13 mouse cellular contexts compared by ENCODE assay signal in the genomic region with DNA sequence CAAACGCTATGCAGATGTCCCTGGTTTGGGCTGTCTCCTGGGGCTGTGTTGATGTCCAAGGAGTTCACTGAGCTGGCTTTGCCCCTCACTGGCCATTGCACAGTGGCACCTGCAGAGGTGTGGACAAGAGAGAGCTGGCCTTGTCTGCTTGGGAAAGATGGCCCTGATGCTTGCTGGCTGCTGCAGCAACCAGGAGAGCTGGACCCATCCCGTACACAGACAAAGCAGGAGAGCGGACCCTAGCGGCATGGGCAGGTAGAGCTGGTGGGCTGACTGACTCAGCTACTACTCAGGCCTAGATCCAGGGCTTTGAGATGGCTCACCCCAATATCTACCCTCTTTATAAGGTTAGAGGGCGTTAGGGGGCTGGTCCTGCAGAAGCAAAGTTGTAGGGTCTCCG.
A peak's percentile ranks its signal among the peaks of the same experiment; 100 is the strongest.
DNase-seq lines count a peak whose midpoint lies in the region; ATAC-seq and TF ChIP-seq lines count a peak whose summit lies in the region.
"Had no signal": no experiment of that assay in that cellular context is flagged by ENCODE, and none has a peak within 500 bp of the region (broad histone marks: within the 10 kb centered on the region; RNA-seq: fewer than 3 reads in every experiment).

No protein-coding gene starts in this region.

- H3K36me3 ChIP-seq in heart, adult 2 months (ENCODE audit: control insufficient read depth, insufficient read depth, low read length): no peaks in the 10 kb centered on the region
- H3K36me3 ChIP-seq in lung, embryonic 14.5 days (ENCODE audit: insufficient read depth): no peaks in the 10 kb centered on the region
- no peaks in the 10 kb centered on the region for H3K36me3 ChIP-seq in stomach, postnatal 0 days (ENCODE audit: control insufficient read depth, insufficient read depth, low read length)
- H3K36me3 ChIP-seq: heart, embryonic 12.5 days; liver, embryonic 15.5 days had no signal

- 62% methylated on average over 6 of the region's 6 CpGs for WGBS in heart, adult 2 months
- 64% methylated on average over 6 of the region's 6 CpGs for WGBS in lung, embryonic 14.5 days
- 66% methylated on average over 6 of the region's 6 CpGs for WGBS in stomach, postnatal 0 days

- H3K4me2 ChIP-seq in lung, embryonic 14.5 days: no peak overlapping the region
- H3K4me2 ChIP-seq in stomach, postnatal 0 days (replicated peaks; ENCODE audit: low read depth): no peak overlapping the region
- H3K4me2 ChIP-seq: heart, embryonic 12.5 days; liver, embryonic 15.5 days had no signal

- H3K4me1 ChIP-seq in heart, adult 2 months (ENCODE audit: control insufficient read depth, insufficient read depth, low read length): no peaks in the 10 kb centered on the region
- no peaks in the 10 kb centered on the region for H3K4me1 ChIP-seq in lung, embryonic 14.5 days (ENCODE audit: insufficient read depth)
- H3K4me1 ChIP-seq in stomach, postnatal 0 days (replicated peaks; ENCODE audit: control insufficient read depth, insufficient read depth): no peaks in the 10 kb centered on the region
- H3K4me1 ChIP-seq: heart, embryonic 12.5 days; liver, embryonic 15.5 days had no signal

- no peaks in the 10 kb centered on the region for H3K9me3 ChIP-seq in lung, embryonic 14.5 days (ENCODE audit: low read depth, low read length)
- H3K9me3 ChIP-seq in stomach, postnatal 0 days (ENCODE audit: control insufficient read depth, low read length): no peaks in the 10 kb centered on the region
- H3K9me3 ChIP-seq: liver, embryonic 15.5 days had no signal

- no peak overlapping the region for H3K4me3 ChIP-seq in heart, adult 2 months
- H3K4me3 ChIP-seq in lung, embryonic 14.5 days (ENCODE audit: low read depth, low read length): no peak overlapping the region
- no peak overlapping the region for H3K4me3 ChIP-seq in stomach, postnatal 0 days (ENCODE audit: low read depth, low read length)
- H3K4me3 ChIP-seq: heart, embryonic 12.5 days; liver, embryonic 15.5 days had no signal

- ATAC-seq in lung, embryonic 14.5 days (ENCODE audit: insufficient read depth): no peak
- ATAC-seq in stomach, postnatal 0 days (ENCODE audit: low FRiP score, low TSS enrichment): 0 out of 2 replicates have a peak, but pooled peaks have one; percentile 40
- ATAC-seq: activated CD4-positive, CD25-positive, alpha-beta regulatory T cell, adult 4 months had no signal

- intact Hi-C loops in heart, adult 2 months (cut with DNase I): no loop called here

- no peak for TF ChIP-seq EP300 in heart, adult 2 months (IDR thresholded peaks at IDR 0.05; ENCODE audit: insufficient read depth, low read depth, low read length)
- TF ChIP-seq EP300 in stomach, postnatal 0 days (optimal IDR thresholded peaks at IDR 0.05): no peak

- no peaks in the 10 kb centered on the region for H3K79me2 ChIP-seq in heart, adult 2 months (replicated peaks; ENCODE audit: control insufficient read depth, insufficient read depth, low read length)

- no peak for TF ChIP-seq CTCF in heart, adult 2 months (IDR thresholded peaks at IDR 0.05)
- peak; percentile 4; the same call in 1 of the 2 replicates for TF ChIP-seq CTCF in lung, embryonic 14.5 days (IDR thresholded peaks at IDR 0.05; ENCODE audit: low read depth)
- 0 out of 2 replicates have a peak, but pooled peaks have one; percentile 11 for TF ChIP-seq CTCF in stomach, postnatal 0 days (IDR thresholded peaks at IDR 0.05; ENCODE audit: low read depth)

- no peaks in the 10 kb centered on the region for H3K27me3 ChIP-seq in heart, adult 2 months (ENCODE audit: control insufficient read depth, insufficient read depth, low read length)
- no peaks in the 10 kb centered on the region for H3K27me3 ChIP-seq in lung, embryonic 14.5 days (ENCODE audit: insufficient read depth, low read length)
- H3K27me3 ChIP-seq in stomach, postnatal 0 days (ENCODE audit: control insufficient read depth, insufficient read depth, low read length): no peaks in the 10 kb centered on the region
- H3K27me3 ChIP-seq: heart, embryonic 12.5 days; liver, embryonic 15.5 days had no signal

- H3K27ac ChIP-seq in heart, adult 2 months: no peak overlapping the region
- H3K27ac ChIP-seq in lung, embryonic 14.5 days (ENCODE audit: low read depth): no peak overlapping the region
- H3K27ac ChIP-seq in stomach, postnatal 0 days (replicated peaks): no peak overlapping the region
- H3K27ac ChIP-seq: liver, embryonic 15.5 days had no signal

- peak; percentile 75 for DNase-seq in heart, adult 11 months
- DNase-seq in heart, adult 2 months: no peak
- no peak for DNase-seq in lung, embryonic 14.5 days
- DNase-seq in lung, postnatal 4 days: no peak
- peak; percentile 35 for DNase-seq in adrenal gland, postnatal 14 days
- DNase-seq in stomach, postnatal 0 days (ENCODE audit: low spot score): no peak
- DNase-seq in spleen, postnatal 14 days (ENCODE audit: low spot score in 2 of 2): no peak
- DNase-seq: gastrocnemius, postnatal 25 days; kidney, adult 2 months; midbrain, embryonic 14.5 days had no signal

- no peak for TF ChIP-seq POLR2A in heart, adult 2 months (IDR thresholded peaks at IDR 0.05; ENCODE audit: insufficient read depth, low read depth, low read length)

- H3K9ac ChIP-seq in heart, adult 2 months (ENCODE audit: low read depth, low read length): no peak overlapping the region
- no peak overlapping the region for H3K9ac ChIP-seq in lung, embryonic 14.5 days
- no peak overlapping the region for H3K9ac ChIP-seq in stomach, postnatal 0 days (ENCODE audit: low read length)
- H3K9ac ChIP-seq: heart, embryonic 12.5 days; liver, embryonic 15.5 days had no signal

Comparison
In these comparisons a context has a peak if more than half of its experiments do, and no peak if none do; other contexts are left out.
1. DNase-seq: peak in heart, adult 11 months (single experiment) and adrenal gland, postnatal 14 days (single experiment); none in heart, adult 2 months (0 of 2), lung, embryonic 14.5 days (single experiment), lung, postnatal 4 days (0 of 2), stomach, postnatal 0 days (single experiment) and spleen, postnatal 14 days (0 of 2).